Mouse (Mus musculus): ENCODE measurements at regions not wholly inside any gene's neighbourhood (a gene's known extent, or its start where the extent isn't known, plus 50 kb on each side); places are given as distances from the start of the nearest gene placed in this dataset.

- no peak for DNase-seq (ENCODE audit: low spot score in 2 of 2)
Measured at GRCm38 (mm10) chr16:26302045-26302444, 69.6 kb downstream of the Cldn1 start.

GRCm38 (mm10) chr16:26291692-26292091, 79.9 kb downstream of the Cldn1 start:
- DNase-seq (ENCODE audit: low spot score in 2 of 2) = no peak

GRCm38 (mm10) chr16:26285627-26286026, 86.0 kb downstream of the Cldn1 start:
- no peak for DNase-seq (ENCODE audit: low spot score in 2 of 2)

- no peak for DNase-seq (ENCODE audit: low spot score in 2 of 2)
Measured at GRCm38 (mm10) chr16:26284713-26285112, 86.9 kb downstream of the Cldn1 start.

GRCm38 (mm10) chr16:26282418-26282817, 89.2 kb downstream of the Cldn1 start:
- no peak for DNase-seq (ENCODE audit: low spot score in 2 of 2)

- no peak for DNase-seq (ENCODE audit: low spot score in 2 of 2)
Measured at GRCm38 (mm10) chr16:26281496-26281895, 90.1 kb downstream of the Cldn1 start.

- no peak for DNase-seq (ENCODE audit: low spot score in 2 of 2)
Measured at GRCm38 (mm10) chr16:26276789-26277188, 94.9 kb downstream of the Cldn1 start.

DNA sequence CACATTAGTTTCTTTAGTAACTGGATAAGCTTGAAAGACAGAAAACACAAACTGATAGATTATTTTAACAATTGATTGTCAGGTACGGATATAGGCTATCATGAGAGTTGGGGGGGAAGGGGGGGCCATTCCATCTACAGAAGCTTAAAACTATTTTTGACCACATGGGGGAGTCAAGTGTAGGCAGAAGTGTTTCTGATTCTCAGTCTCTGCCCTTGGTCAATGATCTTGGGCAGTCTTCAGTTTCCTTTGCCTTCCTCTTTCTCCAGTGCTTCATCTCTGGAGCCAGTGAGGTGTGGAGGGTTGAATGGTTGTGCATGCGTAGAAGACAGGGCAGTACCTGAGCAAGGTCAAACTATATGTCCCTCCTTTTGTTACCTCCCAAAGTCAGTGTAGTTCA, 118.8 kb downstream of the Cldn1 start:
- DNase-seq (ENCODE audit: low spot score in 2 of 2) = no peak

DNA sequence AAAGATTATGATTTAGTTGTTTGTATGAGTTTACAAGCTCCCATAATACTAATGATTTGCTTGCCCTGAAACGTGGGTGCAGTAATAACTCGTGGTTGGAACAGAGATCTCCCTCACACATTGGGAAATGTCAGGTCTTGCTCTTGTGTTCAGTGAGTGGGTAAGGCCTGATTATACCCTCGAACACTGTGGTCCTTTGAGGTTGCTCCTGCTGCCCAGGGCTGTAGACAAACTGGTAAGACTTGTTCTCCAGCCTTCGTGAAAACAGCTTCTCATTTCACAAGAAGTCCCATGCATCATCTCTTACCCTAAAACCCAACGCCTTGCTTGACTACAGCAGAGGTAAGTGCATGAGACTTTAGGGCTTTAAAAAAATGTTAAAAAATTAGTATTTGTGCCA, 119.9 kb downstream of the Cldn1 start:
- DNase-seq (ENCODE audit: low spot score in 2 of 2) = no peak

- no peak for DNase-seq (ENCODE audit: low spot score in 2 of 2)
Measured at GRCm38 (mm10) chr16:26251027-26251426, 120.6 kb downstream of the Cldn1 start.

- no peak for DNase-seq (ENCODE audit: low spot score in 2 of 2)
Measured at GRCm38 (mm10) chr16:26248939-26249338, 122.7 kb downstream of the Cldn1 start.

DNA sequence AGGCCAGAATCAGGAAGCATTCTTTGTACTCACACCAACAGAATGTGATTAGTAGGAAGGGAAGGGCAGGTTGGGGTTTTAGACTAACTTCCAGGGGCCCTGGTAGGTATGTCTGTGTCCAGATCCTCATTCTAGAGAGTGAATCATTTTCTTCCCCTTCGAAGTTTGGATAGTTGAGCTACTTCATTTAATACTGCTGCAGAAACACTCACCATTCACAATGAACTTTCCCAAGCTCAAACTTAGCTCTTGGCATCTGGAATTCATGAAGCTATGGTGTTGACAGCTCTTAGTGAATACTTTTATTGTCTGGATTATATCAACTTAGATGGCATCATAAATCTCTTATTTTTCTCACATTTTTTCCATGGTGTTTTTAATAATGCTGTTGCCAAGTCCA, 123.7 kb downstream of the Cldn1 start:
- no peak for DNase-seq (ENCODE audit: low spot score in 2 of 2)

DNA sequence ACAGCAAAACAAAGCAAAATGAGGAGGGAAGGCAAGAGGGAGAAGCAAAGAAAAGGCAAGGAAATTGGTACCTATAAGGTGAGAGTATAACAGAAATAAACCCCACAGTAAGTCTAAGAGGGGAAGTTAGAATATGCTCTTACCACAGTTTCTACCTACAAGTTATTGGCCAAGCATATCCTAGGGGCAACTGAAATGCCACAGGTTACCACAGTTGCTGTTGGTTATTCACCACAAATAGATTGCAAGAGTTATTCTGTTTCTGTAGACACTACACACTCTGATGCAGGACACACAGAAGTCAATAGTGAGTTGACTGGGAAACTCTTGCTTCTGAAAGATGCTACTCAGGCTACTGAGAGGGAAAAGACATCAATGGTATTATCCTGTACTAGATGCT, 129.7 kb upstream of the P3h2 start:
- no peak for DNase-seq (ENCODE audit: low spot score in 2 of 2)

DNA sequence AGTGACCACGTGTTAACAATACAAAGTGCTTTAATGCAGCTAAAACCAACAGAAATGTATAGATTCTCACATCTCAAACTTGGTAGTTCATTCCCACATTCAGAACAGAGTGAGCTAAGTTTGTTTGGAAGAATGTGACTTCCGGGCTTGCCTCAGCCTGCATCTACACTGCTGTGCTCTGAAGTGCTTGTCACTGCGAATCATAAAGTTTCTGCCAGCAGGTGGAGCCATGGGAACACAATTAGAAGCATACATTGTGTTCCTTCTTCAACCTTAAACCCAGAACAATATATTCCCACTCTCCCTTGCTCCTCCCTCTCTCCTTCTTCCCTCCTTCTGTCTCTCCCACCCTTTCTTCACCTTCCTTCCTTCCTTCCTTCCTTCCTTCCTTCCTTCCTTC, 128.5 kb upstream of the P3h2 start:
- peak; percentile 88 to 93 for DNase-seq (ENCODE audit: low spot score in 2 of 2)

DNA sequence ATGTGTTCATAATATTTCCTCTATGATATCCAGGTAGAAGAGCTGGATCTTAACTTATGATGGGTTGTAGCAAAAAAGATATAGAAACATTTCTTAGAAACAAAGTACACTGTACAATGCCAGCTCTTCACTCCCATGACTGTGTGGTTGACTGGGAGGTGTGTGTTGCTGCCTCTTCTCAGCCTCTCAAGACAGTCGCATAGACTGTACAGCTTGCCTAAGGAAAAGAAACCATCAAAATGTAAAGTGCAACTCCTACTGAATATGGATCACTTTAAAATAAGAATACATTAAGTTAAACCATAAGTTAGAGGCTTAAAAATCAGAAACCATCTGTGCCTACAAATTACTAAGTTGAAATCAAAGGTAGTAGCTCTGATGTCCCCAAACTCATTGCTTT, 125.5 kb upstream of the P3h2 start:
- no peak for DNase-seq (ENCODE audit: low spot score in 2 of 2)

- no peak for DNase-seq (ENCODE audit: low spot score in 2 of 2)
Measured at GRCm38 (mm10) chr16:26211418-26211817, 105.8 kb upstream of the P3h2 start.

DNA sequence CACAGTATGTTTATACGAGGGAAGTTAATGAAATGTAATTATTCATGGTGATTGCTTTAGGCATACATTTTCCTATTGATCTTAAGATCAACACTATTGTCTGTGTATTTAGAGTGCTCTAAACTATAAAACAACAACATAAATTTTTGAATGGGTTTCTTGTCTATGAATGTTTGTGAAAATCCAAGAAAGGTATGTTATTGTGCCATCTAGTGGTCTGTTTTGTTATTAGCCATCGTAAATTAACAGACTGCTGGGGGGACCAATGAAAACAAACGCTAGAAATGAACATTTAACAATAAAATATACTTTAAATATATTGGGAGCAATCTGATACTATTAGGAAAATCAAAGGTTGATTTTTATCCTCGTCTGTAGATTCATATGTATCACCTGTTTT, 93.5 kb upstream of the P3h2 start:
- no peak for DNase-seq (ENCODE audit: low spot score in 2 of 2)

DNA sequence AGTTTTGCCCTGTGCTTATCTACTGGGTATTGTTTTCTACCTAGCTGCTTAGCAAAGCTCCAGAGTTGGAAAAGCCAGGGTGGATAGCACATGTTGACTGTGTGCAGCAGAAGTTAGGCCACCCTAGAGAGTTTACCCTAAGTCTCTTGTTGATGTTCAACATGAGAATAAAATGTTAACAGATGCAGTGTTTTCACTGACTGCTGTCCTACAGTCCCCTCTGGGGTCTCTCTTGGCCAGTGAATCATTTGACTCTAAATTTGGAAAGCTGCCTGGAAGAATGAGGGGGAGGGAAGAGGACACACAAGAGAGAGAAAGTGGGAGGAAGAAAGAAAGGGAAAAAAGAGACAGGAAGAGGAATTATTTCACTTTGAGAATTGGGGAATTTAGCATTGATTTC, 90.8 kb upstream of the P3h2 start:
- no peak for DNase-seq (ENCODE audit: low spot score in 2 of 2)

DNA sequence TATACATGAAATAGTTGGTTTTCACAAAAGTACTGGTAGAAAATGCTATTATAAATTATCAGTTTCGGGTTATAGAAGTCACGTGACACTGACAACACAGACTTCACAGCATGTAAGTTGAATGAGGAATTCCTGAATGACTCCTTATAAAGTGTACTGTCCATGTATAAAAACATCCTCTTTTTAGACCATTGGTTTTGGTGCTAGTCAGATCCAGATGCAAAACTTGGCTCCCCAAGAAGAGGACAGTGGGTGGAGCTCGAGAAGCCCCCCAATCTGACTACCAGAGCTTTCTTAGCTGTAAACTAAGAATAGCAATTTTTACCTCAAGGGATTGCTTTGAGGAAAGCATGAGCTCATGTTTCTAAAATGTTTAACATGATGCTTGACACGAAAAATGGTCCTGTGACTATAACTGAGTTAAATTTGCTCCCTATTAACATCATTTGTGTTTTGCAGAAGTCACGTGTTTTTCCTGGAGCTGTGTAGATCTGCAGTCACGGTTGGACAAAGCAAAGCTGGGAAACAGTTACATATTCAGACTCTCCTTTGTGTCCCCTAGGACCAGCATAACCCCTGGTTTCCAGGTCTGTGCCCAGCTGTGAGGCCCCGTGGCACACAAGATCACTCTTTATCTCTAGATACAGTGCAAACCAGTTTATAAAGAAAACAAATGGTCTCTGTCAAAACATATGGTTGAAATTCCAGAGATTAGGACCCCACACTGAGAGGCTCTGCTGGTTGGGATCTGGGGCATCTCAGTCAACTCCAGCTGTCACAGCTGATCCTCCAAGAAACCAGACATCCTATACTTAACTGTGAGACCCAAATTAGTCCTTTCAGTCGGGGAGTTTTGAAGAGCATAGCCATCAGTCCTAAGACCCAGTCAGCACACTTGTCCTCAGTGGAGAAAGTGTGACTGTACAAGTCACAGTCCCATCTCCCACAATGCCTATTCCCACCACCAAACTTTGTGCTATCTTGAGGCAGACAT, 80.0 kb upstream of the P3h2 start:
- DNase-seq (ENCODE audit: low spot score in 2 of 2) = no peak

DNA sequence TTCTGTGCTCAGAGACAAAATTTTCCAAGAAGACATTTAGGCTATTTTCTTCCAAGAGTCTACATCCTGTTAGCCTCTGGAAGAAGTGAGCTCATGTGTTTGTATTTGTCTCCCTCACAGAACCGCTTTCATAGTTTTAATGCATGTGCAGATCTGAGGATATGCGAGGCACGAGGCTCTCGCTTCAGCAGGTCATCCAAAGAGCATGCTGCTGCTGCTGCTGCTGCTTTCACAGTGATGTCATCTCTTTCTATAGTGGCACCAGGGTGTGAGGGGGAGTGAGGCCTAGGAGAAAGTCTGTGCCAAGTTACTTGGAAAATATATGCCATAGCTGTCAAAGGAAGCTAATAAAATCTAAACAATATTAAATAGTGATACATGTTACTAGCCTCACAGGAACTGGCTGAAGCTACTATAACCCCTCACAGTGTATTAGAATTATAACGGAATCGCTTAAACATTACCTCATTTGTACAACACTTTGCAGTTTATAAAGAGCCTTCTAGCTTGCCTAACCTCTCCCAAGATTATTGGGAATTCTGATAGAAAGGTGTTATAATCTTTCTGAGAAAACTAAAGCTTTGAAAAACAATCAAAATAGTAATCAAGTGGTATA, 79.2 kb upstream of the P3h2 start:
- DNase-seq (ENCODE audit: low spot score in 2 of 2) = no peak

- DNase-seq (ENCODE audit: low spot score in 2 of 2) = no peak
Measured at GRCm38 (mm10) chr16:26183530-26183929, 77.9 kb upstream of the P3h2 start.

DNA sequence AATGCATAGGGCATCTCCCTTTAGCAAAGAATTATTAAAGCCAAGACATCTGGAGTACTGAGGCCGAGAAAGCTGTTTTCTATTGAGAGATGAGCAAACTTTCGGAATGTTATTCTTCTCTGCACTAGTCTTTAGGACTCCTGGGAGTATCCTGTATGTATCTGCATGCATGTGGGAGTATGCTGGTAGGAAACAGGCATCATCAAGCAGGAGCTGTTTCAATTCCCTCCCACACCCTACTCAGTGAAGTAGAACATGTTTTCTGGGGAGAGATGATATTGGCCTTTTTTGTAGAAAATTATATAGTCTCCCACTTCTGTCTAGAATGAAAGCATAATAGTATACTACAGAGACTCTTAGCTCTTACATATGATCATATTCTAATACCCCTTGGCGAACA, 76.1 kb upstream of the P3h2 start:
- DNase-seq (ENCODE audit: low spot score in 2 of 2) = no peak

DNA sequence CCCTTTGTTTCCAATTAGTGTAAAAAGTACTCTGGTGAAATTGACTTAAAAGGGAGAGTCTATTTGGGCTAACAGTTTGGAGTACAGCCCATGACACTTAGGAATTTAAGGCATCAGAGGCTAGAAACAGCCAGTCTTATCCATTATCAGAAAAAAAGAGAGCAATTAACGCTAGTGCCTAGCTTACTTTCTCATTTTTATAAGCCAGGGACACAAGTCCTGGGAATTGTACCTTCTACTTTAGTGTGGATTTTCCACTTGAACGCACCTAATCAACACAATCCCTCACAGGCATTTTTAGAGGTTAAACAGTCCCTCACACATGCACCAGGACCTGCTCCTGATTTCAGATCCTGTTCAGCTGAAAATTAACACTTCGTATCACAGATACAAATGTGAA, 65.9 kb upstream of the P3h2 start:
- no peak for DNase-seq (ENCODE audit: low spot score in 2 of 2)
